Mouse (Mus musculus) embryonic facial prominence, embryonic 13.5 days (tissue): ENCODE measurements around the gene Amigo3. TPM values are rescaled to one million over a fixed set of nuclear protein-coding genes. Genes with fewer than 3 reads are reported as not detected.

Experiments used
- ATAC-seq: fragments of 200-750 bp; cut with Nextera tagmentation; 2 replicates; pipeline ENCODE4 v1.8.0; 2017; ENCODE audit warnings: low read depth; ENCODE audit not compliant: insufficient number of reproducible peaks, insufficient read depth, low FRiP score, low TSS enrichment
- H3K27ac ChIP-seq: fragments of 300-500 bp; sonication (generic); 2 replicates; pipeline ENCODE4 v1.5.1; 2015; ENCODE audit warnings: moderate library complexity, mild to moderate bottlenecking, inconsistent platforms
- H3K27me3 ChIP-seq: fragments of 300-500 bp; sonication (generic); 2 replicates; pipeline ENCODE4 v1.6.1; 2015; ENCODE audit warnings: mild to moderate bottlenecking, inconsistent platforms
- H3K36me3 ChIP-seq: fragments of 300-500 bp; sonication (generic); 2 replicates; pipeline ENCODE4 v1.6.1; 2015; ENCODE audit warnings: mild to moderate bottlenecking, inconsistent platforms
- H3K4me1 ChIP-seq: fragments of 300-500 bp; sonication (generic); 2 replicates; pipeline ENCODE4 v1.6.1; 2015; ENCODE audit warnings: inconsistent platforms
- H3K4me2 ChIP-seq: fragments of 300-500 bp; sonication (generic); 2 replicates; pipeline ENCODE4 v1.6.1; 2015; ENCODE audit warnings: moderate library complexity, mild to moderate bottlenecking, inconsistent platforms
- H3K4me3 ChIP-seq: fragments of 300-500 bp; sonication (generic); 2 replicates; pipeline ENCODE4 v1.5.1; 2015; ENCODE audit warnings: mild to moderate bottlenecking, inconsistent platforms
- H3K9ac ChIP-seq: fragments of 300-500 bp; sonication (generic); 2 replicates; pipeline ENCODE4 v1.6.1; 2015; ENCODE audit warnings: mild to moderate bottlenecking, inconsistent platforms
- H3K9me3 ChIP-seq: fragments of 300-500 bp; sonication (generic); 2 replicates; pipeline ENCODE4 v1.6.1; 2016; ENCODE audit warnings: inconsistent platforms
- WGBS: fragments of 180-500 bp; shearing (Covaris S2); methylation state at CpG from one replicate; pipeline ENCODE4 v1.1.7; 2015; ENCODE audit warnings: mixed read lengths; 5-methylcytosine and 5-hydroxymethylcytosine counted together
- polyA plus RNA-seq: library from polyadenylated mRNA; unstranded; fragments of >200 nt; fragmentation: Nextera tagmentation; extraction: Ambion mirVana; gene quantifications from 2 replicates; pipeline ENCODE4 v1.2.1, GENCODE M21; 2015

Gene Amigo3
- polyA plus RNA-seq, 1 experiment from 2014 or later = 3.4 TPM

DNA sequence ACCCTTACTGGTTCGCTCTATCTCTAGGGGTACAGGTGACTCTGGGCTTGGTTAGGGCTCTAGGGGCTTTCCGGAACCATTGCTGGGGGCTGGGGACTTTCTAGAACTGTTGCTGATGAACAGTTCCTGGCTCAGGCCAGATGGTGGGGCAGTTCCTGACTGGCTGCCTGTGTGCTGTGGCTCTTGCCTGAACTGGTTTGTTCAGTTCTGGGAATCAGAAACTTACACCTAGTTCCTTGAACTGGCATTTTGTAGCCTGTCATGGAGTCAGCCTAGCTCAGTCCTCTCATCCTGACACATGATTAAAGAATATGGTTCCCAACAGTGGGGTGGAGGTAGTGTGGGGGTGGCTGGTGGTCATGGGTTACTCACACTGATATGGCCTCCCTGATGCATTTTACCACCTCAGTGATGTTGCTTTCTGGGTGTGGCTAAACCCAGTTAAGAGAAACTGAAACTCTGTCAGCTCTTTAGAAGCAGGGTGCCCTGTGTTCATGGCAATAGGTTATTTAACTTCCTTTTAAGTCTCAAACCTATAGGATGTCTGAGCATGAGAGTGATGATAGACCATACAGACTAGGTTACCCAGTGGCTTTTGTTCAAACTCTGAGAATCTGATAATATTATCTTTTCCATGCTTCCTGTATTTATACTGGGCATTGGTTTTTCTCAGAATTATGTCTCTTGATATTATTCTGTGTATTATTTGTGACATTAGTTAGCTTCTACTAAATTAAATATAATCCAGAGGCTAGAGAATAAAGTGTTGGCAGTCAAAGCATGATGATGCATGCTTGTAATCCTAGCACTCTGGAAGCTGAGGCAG is 17.4 kb upstream of the Amigo3 start:
- Histone ChIP-seq H3K36me3 (peaks cover 74% of the 10 kb centered on the region), H3K27me3 (no peaks in the 10 kb centered on the region), H3K27ac (no peak overlapping the region), H3K4me1 (no peaks in the 10 kb centered on the region), H3K4me3 (no peak overlapping the region), H3K9ac (no peak overlapping the region), H3K4me2 (no peak overlapping the region), H3K9me3 (no peaks in the 10 kb centered on the region)
- ATAC-seq = no peak
- 93% methylated on average over 2 of the region's 2 CpGs for WGBS

DNA sequence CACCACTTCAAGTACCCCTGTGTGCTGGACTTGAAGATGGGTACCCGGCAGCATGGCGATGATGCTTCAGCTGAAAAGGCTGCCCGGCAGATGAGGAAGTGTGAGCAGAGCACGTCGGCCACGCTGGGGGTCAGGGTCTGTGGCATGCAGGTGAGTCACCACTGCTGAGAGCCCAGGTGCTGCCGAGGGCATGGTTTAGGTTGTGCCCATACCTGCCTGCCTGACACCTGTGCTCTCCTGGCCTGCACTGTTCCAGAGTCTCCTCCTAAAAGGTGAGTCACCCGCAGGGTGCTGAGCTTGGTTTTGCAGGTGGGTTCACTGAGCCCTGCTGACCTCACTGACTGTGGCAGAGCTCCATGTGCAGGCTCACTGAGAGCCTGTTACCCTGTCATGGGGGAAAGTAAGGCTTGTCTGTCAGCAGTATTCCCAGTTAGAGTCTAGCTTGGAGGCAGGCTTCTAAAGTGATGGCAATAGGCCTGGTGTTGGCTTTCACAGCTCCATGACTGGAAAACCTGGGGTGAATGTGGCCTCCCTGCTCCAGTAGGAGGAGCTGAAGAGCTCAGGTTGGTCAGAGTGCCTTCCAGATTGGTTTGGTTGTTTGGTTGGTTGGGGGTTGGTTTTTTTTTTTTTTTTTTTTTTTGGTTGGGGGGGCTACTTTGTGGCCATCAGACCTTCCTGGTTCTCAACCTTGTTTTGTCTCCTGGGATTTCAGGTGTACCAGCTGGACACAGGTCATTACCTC is 8.0 kb upstream of the Amigo3 start:
- H3K27me3 ChIP-seq = no peaks in the 10 kb centered on the region
- WGBS = 96% methylated on average over 8 of the region's 8 CpGs
- H3K4me2 ChIP-seq = no peak overlapping the region
- H3K4me1 ChIP-seq = peaks cover 18% of the 10 kb centered on the region
- H3K27ac ChIP-seq = no peak overlapping the region
- no peak overlapping the region for H3K4me3 ChIP-seq
- no peak overlapping the region for H3K9ac ChIP-seq
- ATAC-seq = no peak
- H3K36me3 ChIP-seq = peaks cover 69% of the 10 kb centered on the region
- no peaks in the 10 kb centered on the region for H3K9me3 ChIP-seq

DNA sequence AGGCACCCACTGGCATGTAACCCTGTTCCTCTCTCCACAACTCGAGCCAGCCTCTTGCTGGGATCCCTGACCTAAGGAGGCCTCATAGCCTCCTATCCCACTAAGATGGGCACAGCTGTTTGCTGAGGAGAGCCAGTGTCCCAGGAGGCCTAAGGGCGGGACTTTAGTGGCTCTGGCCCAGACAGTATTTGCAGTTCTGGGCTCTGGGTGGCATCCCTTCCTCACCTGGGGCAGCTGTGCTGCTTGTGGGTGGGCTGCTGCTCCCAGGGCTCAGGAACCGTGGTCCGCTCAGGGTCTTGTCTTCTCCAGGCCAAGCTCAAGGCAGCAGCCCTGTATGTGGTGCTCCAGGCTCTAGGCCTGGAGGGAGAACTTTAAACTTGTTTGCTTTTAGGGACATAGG is 6.4 kb upstream of the Amigo3 start:
- 84% methylated on average over 4 of the region's 4 CpGs for WGBS
- Histone ChIP-seq H3K27me3 (no peaks in the 10 kb centered on the region), H3K36me3 (peaks cover 69% of the 10 kb centered on the region), H3K9ac (no peak overlapping the region), H3K4me2 (no peak overlapping the region), H3K4me3 (no peak overlapping the region), H3K4me1 (peaks cover 26% of the 10 kb centered on the region), H3K27ac (no peak overlapping the region), H3K9me3 (no peaks in the 10 kb centered on the region)
- no peak for ATAC-seq

DNA sequence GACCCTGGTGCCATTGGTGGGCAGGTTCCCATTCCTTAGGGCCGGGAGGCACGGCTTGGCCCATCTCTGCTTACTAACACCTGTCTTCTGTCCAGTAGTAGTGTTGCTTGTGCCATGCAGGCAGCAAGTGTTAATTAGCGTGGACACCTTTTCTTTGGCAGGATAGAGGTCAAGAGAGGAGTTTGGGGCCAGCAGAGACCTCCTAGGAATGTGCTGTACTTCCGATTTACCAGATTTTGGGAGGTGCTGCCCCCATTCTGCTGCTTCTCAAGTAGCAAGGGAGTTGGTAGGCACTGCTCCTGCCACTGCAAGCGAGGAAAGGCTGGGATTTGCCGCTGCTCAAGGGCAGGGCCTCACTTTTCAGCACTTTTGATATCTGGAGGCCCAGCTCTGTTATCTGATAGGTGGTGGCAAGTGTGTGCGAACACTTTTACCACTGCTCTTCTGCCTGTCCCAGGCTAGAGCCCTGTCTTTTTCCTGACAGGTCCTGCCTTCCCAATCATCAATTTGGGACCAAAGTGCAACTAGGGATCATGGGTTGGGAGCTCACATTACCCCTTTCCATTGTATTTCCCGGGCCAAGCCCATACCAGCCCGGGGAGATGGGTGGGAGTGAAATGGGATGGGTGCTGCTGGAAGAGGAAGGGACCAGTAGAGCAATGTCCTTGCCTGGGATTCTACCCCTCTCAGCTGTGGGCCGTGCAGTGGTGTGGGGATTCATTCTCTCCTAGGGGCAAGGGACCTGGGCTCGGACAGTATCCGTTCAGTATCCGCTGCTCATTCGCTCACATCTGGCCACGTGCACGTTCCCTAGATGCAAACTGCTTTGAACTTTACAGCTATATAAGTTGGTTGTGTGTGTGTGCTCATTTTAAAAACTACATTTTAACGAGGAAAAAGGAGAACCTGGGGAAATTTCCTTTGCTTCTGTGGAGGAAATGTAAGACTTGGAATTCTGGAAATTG is 5.1 kb upstream of the Amigo3 start:
- H3K27me3 ChIP-seq = no peaks in the 10 kb centered on the region
- H3K36me3 ChIP-seq = peaks cover 66% of the 10 kb centered on the region
- H3K4me2 ChIP-seq = peak overlapping the region; percentile 92
- peak overlapping the region; percentile 70 for H3K9ac ChIP-seq
- peaks cover 33% of the 10 kb centered on the region for H3K4me1 ChIP-seq
- ATAC-seq = no peak
- H3K4me3 ChIP-seq = peak overlapping the region; percentile 67
- 40% methylated on average over 17 of the region's 17 CpGs for WGBS
- H3K27ac ChIP-seq = peak overlapping the region; percentile 57
- no peaks in the 10 kb centered on the region for H3K9me3 ChIP-seq

DNA sequence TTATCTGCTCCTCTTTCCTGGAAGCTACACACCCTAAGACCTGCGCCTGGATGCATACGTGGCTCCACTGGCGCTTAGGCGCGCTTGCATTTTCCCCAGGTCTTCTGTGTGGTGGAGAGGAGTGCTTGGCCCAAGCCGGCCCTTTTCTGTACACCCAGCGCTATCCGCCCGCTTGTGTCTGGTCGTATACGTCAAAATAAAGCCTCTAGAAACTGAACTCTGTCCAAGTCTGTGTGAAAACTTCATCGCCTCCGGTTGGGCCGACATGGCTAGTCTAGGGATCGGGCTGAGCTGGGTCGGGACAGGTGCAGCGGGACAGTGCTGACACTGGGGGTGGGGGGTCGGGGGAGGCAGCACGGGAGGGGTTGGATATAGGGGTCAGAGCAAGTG is 4.4 kb upstream of the Amigo3 start:
- Histone ChIP-seq H3K4me3 (peak overlapping the region; percentile 67), H3K4me1 (peaks cover 39% of the 10 kb centered on the region), H3K9ac (peak overlapping the region; percentile 70), H3K4me2 (peak overlapping the region; percentile 92), H3K27ac (peak overlapping the region; percentile 57), H3K27me3 (no peaks in the 10 kb centered on the region), H3K36me3 (peaks cover 65% of the 10 kb centered on the region), H3K9me3 (no peaks in the 10 kb centered on the region)
- WGBS = 1% methylated on average over 19 of the region's 19 CpGs
- peak; percentile 52; the same call in 1 of the 2 replicates for ATAC-seq

DNA sequence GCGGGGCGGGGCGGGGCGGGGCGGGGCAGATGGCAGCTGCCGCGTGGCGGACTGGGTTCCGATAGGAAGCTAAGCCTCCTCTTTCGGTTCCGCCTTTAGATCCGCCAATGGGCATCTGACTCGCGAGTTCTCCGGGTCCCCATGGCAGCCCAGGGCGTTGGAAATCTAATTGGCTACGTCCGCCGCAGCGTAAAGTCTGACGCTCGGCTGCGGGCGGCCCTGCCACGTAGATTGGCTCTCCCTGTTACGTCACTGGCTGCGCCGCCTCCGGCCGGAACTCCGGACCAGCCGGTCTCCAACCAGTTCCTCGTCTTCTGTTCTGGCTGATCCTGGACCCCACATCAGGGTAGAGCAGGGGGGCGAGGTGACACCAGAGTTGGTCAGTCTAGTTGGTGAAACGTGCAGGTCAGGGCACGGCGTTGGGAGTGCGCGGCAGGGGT is 3.9 kb upstream of the Amigo3 start, which contains the start of gene Gmppb:
Gmppb (plus strand) TSS at position 227 of the 440 bp plus-strand sequence.
- peak; percentile 91 for ATAC-seq
- under 1% methylated on average over 38 of the region's 39 CpGs for WGBS
- Histone ChIP-seq H3K36me3 (peaks cover 67% of the 10 kb centered on the region), H3K4me3 (peak within 1 kb of the TSS; percentile 67), H3K9ac (peak within 1 kb of the TSS; percentile 84), H3K27me3 (no peaks in the 10 kb centered on the region), H3K9me3 (no peaks in the 10 kb centered on the region), H3K4me1 (peaks cover 40% of the 10 kb centered on the region), H3K27ac (peak within 1 kb of the TSS; percentile 72), H3K4me2 (peak within 1 kb of the TSS; percentile 92)

DNA sequence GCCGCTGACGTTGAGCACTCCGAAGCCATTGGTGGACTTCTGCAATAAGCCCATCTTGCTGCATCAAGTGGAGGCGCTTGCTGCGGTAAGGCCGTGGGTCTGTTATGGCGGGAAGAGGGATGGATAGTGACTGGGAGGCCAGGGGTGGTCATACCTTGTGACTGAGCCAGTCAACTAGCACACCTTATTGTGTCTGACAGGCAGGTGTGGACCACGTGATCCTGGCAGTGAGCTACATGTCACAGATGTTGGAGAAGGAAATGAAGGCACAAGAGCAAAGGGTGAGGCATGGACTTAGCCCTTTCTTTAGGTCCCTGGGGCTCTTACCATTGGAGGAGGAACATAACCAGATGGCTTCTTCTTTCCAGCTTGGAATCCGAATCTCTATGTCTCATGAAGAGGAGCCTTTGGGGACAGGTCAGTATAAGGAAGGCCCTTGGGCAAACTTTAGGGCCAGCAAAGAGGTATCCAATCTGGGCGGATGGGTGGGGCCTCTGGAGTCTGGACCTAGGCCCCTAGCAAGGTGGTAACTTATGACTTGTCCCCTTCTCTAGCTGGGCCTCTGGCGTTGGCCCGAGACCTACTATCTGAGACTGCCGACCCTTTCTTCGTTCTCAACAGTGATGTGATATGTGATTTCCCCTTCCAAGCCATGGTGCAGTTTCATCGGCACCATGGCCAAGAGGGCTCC is 3.3 kb upstream of the Amigo3 start:
- H3K4me3 ChIP-seq = peak overlapping the region; percentile 67
- peaks cover 71% of the 10 kb centered on the region for H3K36me3 ChIP-seq
- H3K9ac ChIP-seq = peak overlapping the region; percentile 84
- peak overlapping the region; percentile 92 for H3K4me2 ChIP-seq
- peaks cover 40% of the 10 kb centered on the region for H3K4me1 ChIP-seq
- no peak for ATAC-seq
- H3K9me3 ChIP-seq = no peaks in the 10 kb centered on the region
- WGBS = 42% methylated on average over 15 of the region's 15 CpGs
- H3K27me3 ChIP-seq = no peaks in the 10 kb centered on the region
- peak overlapping the region; percentile 72 for H3K27ac ChIP-seq

DNA sequence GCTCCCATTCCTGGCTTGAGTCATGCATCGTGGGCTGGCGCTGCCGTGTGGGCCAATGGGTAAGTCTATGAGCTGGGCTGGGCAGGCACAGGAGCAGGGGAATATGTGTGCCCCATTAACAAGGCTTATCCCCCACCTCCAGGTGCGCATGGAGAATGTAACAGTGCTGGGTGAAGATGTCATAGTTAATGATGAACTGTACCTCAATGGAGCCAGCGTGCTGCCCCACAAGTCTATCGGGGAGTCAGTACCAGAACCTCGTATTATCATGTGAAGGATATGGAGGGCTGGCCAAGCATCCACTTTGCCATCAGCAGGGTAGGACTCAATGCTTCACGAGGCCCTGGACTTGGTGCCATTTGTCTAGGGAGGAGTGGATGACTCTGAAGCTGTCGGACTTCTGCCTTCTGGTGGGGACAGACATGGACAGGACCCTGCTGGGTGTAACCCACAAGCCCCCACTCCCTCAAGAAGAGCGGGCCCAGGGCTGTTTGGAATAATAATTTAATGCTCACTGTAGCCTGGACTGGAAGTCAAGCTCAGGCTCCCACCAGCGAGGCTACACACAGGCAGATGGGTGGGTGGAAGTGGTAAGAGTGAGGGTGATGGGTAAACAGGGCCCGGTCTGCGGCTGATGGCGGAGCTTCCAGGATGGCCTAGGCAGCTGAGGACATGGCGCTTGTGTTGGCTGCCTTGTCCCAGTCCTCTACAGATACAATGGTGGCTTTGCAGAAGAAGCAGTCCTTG is 1.6 kb upstream of the Amigo3 start:
- no peak for ATAC-seq
- no peak overlapping the region for H3K27ac ChIP-seq
- WGBS = 93% methylated on average over 15 of the region's 15 CpGs
- no peak overlapping the region for H3K4me3 ChIP-seq
- no peaks in the 10 kb centered on the region for H3K9me3 ChIP-seq
- peaks cover 40% of the 10 kb centered on the region for H3K4me1 ChIP-seq
- no peak overlapping the region for H3K4me2 ChIP-seq
- no peak overlapping the region for H3K9ac ChIP-seq
- H3K36me3 ChIP-seq = peaks cover 71% of the 10 kb centered on the region
- H3K27me3 ChIP-seq = no peaks in the 10 kb centered on the region

DNA sequence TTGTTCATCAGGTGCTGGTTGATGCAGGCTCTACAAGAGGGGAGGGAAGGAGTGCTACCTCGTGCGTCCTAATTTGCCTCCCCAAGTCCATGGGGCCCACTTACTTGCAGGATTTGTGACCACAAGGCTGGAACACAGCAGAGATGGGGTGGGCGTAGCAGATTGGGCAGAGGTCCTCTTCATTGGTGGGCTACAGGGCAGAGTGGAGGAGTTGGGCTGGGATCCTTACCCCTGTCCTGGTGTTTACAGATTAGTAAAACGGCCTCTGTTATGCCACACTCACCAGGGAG is 1.1 kb upstream of the Amigo3 start:
- H3K4me1 ChIP-seq = peaks cover 40% of the 10 kb centered on the region
- peaks cover 71% of the 10 kb centered on the region for H3K36me3 ChIP-seq
- H3K27me3 ChIP-seq = no peaks in the 10 kb centered on the region
- H3K9ac ChIP-seq = 0 out of 2 replicates have a peak overlapping the region, but pooled peaks have one; percentile 2
- no peak overlapping the region for H3K4me2 ChIP-seq
- no peaks in the 10 kb centered on the region for H3K9me3 ChIP-seq
- no peak for ATAC-seq
- 91% methylated on average over 4 of the region's 4 CpGs for WGBS
- H3K4me3 ChIP-seq = no peak overlapping the region
- no peak overlapping the region for H3K27ac ChIP-seq

DNA sequence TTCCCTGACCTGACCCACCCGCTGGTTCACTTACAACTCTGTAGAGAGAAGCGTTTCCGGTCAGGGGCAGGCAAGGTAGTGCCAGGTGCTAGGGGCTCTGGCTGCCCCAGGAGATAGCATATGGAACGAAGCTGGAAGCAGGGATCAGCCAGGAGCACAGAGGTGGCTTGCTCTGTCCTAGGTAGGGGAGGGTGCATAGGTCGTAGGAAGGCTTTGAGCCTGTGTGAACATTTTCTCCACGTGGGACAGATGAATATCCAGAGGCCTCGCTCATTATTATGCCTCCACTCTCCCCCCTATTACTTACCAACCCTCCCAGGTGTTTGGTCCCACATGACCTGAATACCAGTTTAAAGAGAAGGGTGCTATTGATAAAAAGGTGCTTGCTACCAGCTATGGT is 548 bp upstream of the Amigo3 start:
- ATAC-seq = no peak
- no peaks in the 10 kb centered on the region for H3K27me3 ChIP-seq
- H3K27ac ChIP-seq = peak overlapping the region; percentile 30; the same call in 1 of the 2 replicates
- H3K4me1 ChIP-seq = peaks cover 40% of the 10 kb centered on the region
- 0 out of 2 replicates have a peak overlapping the region, but pooled peaks have one; percentile 2 for H3K9ac ChIP-seq
- no peak overlapping the region for H3K4me3 ChIP-seq
- peaks cover 71% of the 10 kb centered on the region for H3K36me3 ChIP-seq
- no peak overlapping the region for H3K4me2 ChIP-seq
- no peaks in the 10 kb centered on the region for H3K9me3 ChIP-seq
- WGBS = 75% methylated on average over 7 of the region's 7 CpGs
